Mouse (Mus musculus) adrenal gland, adult 10 weeks (tissue): ENCODE measurements around the gene Plk2. TPM values are rescaled to one million over a fixed set of nuclear protein-coding genes. Genes with fewer than 3 reads are reported as not detected.

Experiments
- polyA plus RNA-seq: library from polyadenylated mRNA; stranded (reverse); fragments of 350-450 nt; fragmentation: Illumina TruSeq; extraction: RNeasy Lipid Tissue Mini Kit (QIAGEN cat#74804); gene quantifications from one replicate; pipeline ENCODE4 v1.2.3, GENCODE M21; 2014; ENCODE audit warnings: low read depth, low replicate concordance

Plk2 gene
- polyA plus RNA-seq = 26.6 TPM

DNA sequence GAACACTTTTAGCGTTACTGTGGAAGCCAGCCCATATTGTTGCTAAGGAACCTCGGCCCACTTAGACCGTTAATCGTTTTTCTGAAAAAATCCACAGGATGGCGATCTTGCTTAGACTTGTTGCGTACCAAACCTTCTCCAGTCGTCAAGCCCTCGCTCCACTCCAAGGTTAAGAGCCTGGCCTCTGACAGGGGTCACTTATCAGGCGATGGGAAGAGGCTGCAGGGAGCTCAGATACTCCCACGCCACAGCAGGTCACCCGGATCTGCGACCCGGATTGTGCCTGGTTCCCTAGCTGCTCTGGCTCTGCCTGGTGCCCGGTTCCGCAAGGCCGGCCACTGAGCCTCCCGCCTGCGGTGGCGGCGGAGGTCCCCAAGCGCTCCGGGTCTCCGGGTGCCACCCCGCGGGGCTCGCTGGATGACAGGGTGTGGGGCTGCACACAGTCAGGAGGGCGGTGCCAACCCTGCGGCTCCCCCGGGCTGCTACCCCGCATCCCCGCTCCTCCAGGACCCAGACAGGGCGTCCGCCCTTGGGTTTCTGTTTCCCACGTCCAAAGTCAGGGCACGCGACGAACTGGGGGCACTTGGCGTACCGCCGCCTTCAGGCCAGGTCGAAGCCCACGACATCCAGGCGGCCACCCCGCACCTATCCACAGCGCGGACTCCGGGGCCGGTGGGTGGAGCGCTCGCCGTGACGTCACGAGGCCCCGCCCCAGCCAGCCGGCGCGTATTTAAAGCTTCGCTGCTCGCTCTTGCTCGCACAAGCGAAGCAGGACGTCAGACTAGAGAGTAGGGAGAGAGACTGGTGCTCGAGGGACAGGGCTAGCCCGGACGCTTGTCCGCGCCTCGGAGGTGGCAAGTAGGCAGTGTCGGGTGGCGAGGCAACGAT lies at the start of gene Plk2:
Gene Plk2, plus strand, starts transcription at position 756 of the 888 bp plus-strand sequence.

DNA sequence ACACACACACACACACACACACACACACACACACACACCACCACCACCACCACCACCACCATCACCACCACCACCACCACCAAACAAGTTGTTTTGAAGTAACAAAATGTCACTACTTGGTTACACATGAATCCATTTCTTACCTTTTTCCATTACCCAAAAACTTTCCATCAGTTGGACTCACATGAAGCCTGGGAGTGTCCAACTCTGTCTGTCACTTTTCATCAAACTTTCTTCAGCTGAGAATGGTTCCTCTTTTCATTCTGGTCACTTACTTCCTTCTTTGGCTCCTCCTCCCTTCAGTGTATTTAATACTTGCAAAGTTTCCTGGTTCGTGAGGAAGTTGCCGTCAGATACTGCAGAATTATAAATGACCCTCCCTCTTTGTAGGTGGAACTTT lies 37.9 kb upstream of the Plk2 start, which contains the start of gene Gapt:
Gene Gapt, minus strand, starts transcription at position 259 of the 400 bp plus-strand sequence.

Other genes starting within 250 kb of the Plk2 start
- gene Rab3c, start 114.0 kb upstream of the Plk2 start, polyA plus RNA-seq = 102 TPM
- gene Gapt, start 37.8 kb upstream of the Plk2 start, polyA plus RNA-seq = 0.47 TPM